In genomic region chr10:80854913-80855748, GRCm38 (mm10) we compare ENCODE assay signal across 8 mouse cellular contexts. TPM values are rescaled to one million over a fixed set of nuclear protein-coding genes. Genes with fewer than 3 reads are reported as not detected.
DNase-seq lines count a peak whose midpoint lies in the region; ATAC-seq lines count a peak whose summit lies in the region.

Lsm7 (minus strand) TSS chr10:80855209.
Sppl2b (plus strand) TSS chr10:80855275.

- peak; percentile 87 for ATAC-seq in hindbrain, embryonic 16.5 days

- H3K4me2 ChIP-seq in hindbrain, embryonic 16.5 days (ENCODE audit: low read length) = peak within 1 kb of the TSS; percentile 98

- peak within 1 kb of the TSS; percentile 75 for H3K27ac ChIP-seq in hindbrain, embryonic 16.5 days (ENCODE audit: low read depth, low read length)
- peak within 1 kb of the TSS; percentile 41; the same call in 1 of the 2 replicates for H3K27ac ChIP-seq in macrophage

- H3K4me3 ChIP-seq in hindbrain, embryonic 16.5 days (ENCODE audit: low read length) = peak within 1 kb of the TSS; percentile 76
- H3K4me3 ChIP-seq in macrophage (ENCODE audit: inconsistent target) = peak within 1 kb of the TSS; percentile 97

- peak; percentile 96 for DNase-seq in T-cell, adult 2 months (ENCODE audit: low spot score)
- DNase-seq in cerebellum, postnatal 36 days = peak; percentile 98
- peak; percentile 97 for DNase-seq in gastrocnemius, adult 18-20 months (ENCODE audit: low spot score)
- peak; percentile 96 to 97 for DNase-seq in left cerebral cortex, adult 18-20 months (ENCODE audit: low spot score in 2 of 2)
- peak; percentile 96 for DNase-seq in right cerebral cortex, adult 18-20 months
- peak; percentile 93 for DNase-seq in urinary bladder, postnatal 10 days (ENCODE audit: low spot score)

- H3K4me1 ChIP-seq in hindbrain, embryonic 16.5 days (ENCODE audit: control insufficient read depth, insufficient read depth, low read depth, low read length) = peaks cover 37% of the 10 kb centered on the region

- peak within 1 kb of the TSS; percentile 89 for H3K9ac ChIP-seq in hindbrain, embryonic 16.5 days (ENCODE audit: low read depth, low read length)

- under 1% methylated on average over 73 of the region's 81 CpGs for WGBS in hindbrain, embryonic 16.5 days
- WGBS in macrophage (ENCODE audit: missing documents) = under 1% methylated on average over 81 of the region's 81 CpGs

- no peaks in the 10 kb centered on the region for H3K27me3 ChIP-seq in hindbrain, embryonic 16.5 days (replicated peaks; ENCODE audit: control insufficient read depth, insufficient read depth, low read length)

- H3K36me3 ChIP-seq in hindbrain, embryonic 16.5 days (ENCODE audit: control insufficient read depth, insufficient read depth, low read length) = peaks cover 21% of the 10 kb centered on the region
- 0 out of 2 replicates have a peak, but pooled peaks cover 5% of the 10 kb centered on the region for H3K36me3 ChIP-seq in macrophage (ENCODE audit: inconsistent target)

- no peaks in the 10 kb centered on the region for H3K9me3 ChIP-seq in hindbrain, embryonic 16.5 days (ENCODE audit: control insufficient read depth, low read length)

- H3K79me2 ChIP-seq in macrophage (ENCODE audit: inconsistent target) = peaks cover 57% of the 10 kb centered on the region

RNA-seq across cellular contexts. Expression of gene Lsm7, which starts in this region (rescaled TPM):
- 10 to 100 TPM; 12.6 to 14.7 TPM for total RNA-seq in gastrocnemius, adult 18-20 months (2021)
- polyA plus RNA-seq in hindbrain, embryonic 16.5 days (2015; fragmentation: Nextera tagmentation; extraction: Ambion mirVana) = 197 and 208 TPM in 2 replicates
- total RNA-seq in left cerebral cortex, adult 18-20 months (2021) = 10 to 100 TPM; 34.8 to 48.8 TPM
- 10 to 100 TPM in 16 of 26 experiments, 1 to 10 TPM in 10; 3.6 to 37.9 (median 18.6) TPM for total RNA-seq in macrophage (2018; cell fraction: chromatin; rRNA removed)
- 10 to 100 TPM; 38.9 to 70.0 (median 54.6) TPM for total RNA-seq in macrophage (2018; cell fraction: cytosol; rRNA removed)
- total RNA-seq in macrophage (2018; cell fraction: nucleus; rRNA removed) = 10 to 100 TPM in 22 of 26 experiments, 1 to 10 TPM in 4; 7.5 to 44.7 (median 17.3) TPM
- polyA plus RNA-seq in macrophage (2018) = 32.4 to 122 TPM (median 57.0 TPM) in 3 replicates

RNA-seq across cellular contexts. Expression of gene Sppl2b, which starts in this region (rescaled TPM):
- total RNA-seq in gastrocnemius, adult 18-20 months (2021) = 10 to 100 TPM; 12.4 to 12.6 TPM
- polyA plus RNA-seq in hindbrain, embryonic 16.5 days (2015; fragmentation: Nextera tagmentation; extraction: Ambion mirVana) = 92.4 and 97.5 TPM in 2 replicates
- total RNA-seq in left cerebral cortex, adult 18-20 months (2021) = 10 to 100 TPM; 45.6 to 53.7 TPM
- total RNA-seq in macrophage (2018; cell fraction: chromatin; rRNA removed) = 10 to 100 TPM; 12.6 to 64.3 (median 37.0) TPM
- 10 to 100 TPM in 22 of 26 experiments, 1 to 10 TPM in 4; 8.0 to 19.2 (median 12.6) TPM for total RNA-seq in macrophage (2018; cell fraction: cytosol; rRNA removed)
- total RNA-seq in macrophage (2018; cell fraction: nucleus; rRNA removed) = 10 to 100 TPM in 23 of 26 experiments, 1 to 10 TPM in 3; 8.5 to 52.1 (median 25.6) TPM
- 8.7 to 16.8 TPM (median 15.4 TPM) in 3 replicates for polyA plus RNA-seq in macrophage (2018)

Comparison
In these comparisons a context has a peak if more than half of its experiments do, and no peak if none do; other contexts are left out.
1. Peak in every context shown above with its lines: DNase-seq, ATAC-seq, H3K4me3 ChIP-seq and H3K27ac ChIP-seq.